Mouse (Mus musculus) erythroblast, adult 5-6 weeks (primary cell): ENCODE measurements around the gene Ly6g5b. TPM values are rescaled to one million over a fixed set of nuclear protein-coding genes. Genes with fewer than 3 reads are reported as not detected.
"Not testable (repeated sequence)": the region's sequence is repeated elsewhere in the genome, so short reads cannot be mapped to it uniquely, and the experiment has no call there.

Experiments
- ATAC-seq: replicated peaks from 2 replicates; pipeline ENCODE4 v1.8.0; 2016; ENCODE audit warnings: moderate number of reproducible peaks, mild to moderate bottlenecking, moderate TSS enrichment, inconsistent platforms; ENCODE audit not compliant: poor library complexity, low FRiP score, severe bottlenecking
- total RNA-seq, 2 experiments: library from RNA; stranded (forward) in 1 of 2; stranded (reverse) in 1 of 2; fragments of 150-400 nt in 1 of 2; fragments of 200-764, 138-1000 nt in 1 of 2; gene quantifications; 2 replicates each; pipeline versions ENCODE4 v1.2.3 to v1.2.4; 2015 to 2017; ENCODE audit warnings: low replicate concordance in 2 of 2

The Ly6g5b gene
- total RNA-seq, 2 experiments from 2014 or later: 0.34 to 7.7 TPM

DNA sequence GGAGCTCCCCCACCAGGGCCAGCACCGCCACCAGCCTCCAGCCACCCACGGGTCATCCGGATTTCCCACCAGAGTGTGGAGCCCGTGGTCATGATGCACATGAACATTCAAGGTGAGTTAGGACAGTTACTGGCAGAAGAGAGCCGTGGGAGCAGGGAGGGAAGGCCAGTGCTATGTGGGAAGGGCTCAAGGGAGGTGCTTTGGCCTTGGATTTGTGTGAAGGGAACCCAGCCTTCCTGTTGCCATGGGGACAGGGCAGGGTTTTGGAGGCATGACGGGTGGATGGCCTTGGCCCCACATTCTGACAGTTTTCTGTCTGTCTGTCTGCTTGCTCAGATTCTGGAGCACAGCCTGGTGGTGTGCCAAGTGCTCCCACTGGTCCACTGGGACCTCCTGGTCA is 26.7 kb upstream of the Ly6g5b start:
- ATAC-seq: no peak

GRCm38 (mm10) chr17:35140490-35140996 is 25.3 kb upstream of the Ly6g5b start:
- ATAC-seq: no peak

DNA sequence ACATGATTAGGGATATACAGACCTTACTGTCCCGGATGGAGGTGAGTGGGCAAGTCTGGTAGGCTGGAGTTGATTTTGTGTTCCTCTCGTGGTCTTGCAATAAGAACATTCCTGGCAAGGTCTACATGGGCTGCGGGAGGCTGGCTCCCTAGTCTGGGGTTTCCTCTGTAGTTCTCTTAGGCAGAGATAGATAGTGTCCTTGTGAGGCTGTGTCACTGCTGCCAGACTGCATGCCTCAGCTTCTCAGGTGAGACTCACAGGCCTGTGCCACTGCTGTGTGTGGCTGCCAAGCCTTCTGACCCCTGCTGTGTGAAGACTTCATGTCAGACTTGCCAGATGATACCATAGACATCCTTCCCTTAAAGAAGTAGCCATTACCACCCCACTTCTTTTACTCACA is 24.0 kb upstream of the Ly6g5b start:
- ATAC-seq: no peak

- ATAC-seq: peak; percentile 60
Observed at GRCm38 (mm10) chr17:35135591-35136320, 20.5 kb upstream of the Ly6g5b start.

DNA sequence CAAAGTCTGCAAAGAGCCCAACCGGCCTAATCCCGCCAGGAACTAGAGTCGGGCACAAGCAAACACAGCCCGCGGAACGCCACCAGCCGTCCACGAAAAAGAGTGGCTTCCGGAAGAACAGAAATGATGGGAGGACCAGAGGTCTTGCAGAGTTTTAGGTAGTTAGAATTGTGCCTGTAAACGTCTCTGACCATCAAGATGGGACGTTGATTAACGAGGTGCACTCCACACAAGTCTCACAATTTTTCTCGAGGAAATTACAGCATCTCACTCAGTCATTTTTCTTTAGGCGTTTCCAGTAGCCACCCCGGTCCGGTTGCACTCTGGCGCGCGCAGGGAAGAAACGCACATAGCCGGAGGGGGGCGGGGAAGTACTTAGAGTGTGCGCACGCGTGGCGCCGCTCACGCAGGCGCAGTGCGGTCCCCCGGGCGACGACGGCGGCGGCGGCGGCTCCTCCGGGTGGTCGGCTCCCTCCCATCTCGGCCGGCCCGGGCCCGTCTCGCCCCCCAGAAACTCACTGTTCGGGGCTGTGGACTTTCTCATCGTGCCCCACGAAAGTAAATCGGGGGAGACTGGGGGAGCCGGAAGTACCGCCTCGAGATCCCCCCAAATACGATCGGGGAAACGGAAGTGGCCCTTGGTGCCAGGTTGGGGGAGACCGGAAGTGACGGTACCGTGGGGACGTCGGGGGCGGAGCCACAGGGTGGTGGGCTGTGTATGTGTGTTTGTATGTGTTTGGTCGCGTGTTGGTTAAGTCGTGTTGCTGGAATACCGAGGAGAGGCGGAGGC is 19.8 kb upstream of the Ly6g5b start, which contains the start of gene Bag6:
TSS of gene Bag6 (plus strand) at position 378 of the 790 bp plus-strand sequence.
- ATAC-seq: peak; percentile 90

DNA sequence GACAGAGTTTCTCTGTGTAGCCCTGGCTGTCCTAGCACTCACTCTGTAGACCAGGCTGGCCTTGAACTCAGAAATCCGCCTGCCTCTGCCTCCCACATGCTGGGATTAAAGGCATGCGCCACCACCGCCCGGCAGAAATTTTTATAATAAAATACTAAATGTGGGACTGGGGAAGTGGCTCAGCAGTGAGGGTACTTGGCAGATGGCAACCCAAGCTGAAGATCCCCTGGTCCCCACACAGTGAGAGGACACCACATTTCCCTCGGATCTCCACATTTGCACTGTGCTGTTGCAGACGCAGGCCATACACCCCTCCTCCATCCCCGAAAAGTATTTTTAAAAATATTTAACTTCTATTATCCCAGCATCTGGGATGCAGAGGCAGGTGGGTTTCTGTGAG is 18.3 kb upstream of the Ly6g5b start:
- no peak for ATAC-seq

GRCm38 (mm10) chr17:35132174-35132560 is 16.9 kb upstream of the Ly6g5b start:
- no peak for ATAC-seq

DNA sequence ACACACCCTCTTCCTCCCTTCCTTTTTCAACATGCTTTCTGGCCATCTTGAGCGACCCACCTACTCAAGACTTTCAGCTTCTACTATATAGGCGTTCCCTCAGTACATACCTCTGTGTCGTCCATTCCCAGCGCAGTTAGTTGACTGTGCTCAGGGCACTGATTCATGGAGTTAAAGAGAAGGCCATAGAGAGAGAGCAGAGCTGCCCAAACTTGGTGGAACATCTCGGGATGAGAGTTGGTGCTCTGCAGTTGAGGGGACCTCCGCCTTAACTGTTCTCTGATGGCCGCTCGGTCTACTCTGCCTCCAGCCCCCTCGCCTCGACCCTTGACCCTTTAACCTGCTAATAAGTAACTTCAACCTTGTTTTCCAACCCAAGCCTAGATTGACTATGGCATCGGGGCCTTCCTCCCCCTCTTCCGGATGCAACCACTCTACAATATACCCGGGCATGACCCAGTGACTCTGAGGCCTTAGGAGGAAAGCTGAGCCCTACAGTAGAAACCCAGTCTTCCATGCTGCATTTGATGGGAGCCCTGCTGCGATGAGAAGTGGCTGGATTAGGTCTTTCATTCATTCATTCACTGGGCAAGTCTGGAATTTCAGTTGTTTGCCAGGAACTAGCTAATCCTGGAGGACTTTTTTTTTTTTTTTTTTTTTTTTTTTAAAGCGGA is 16.4 kb upstream of the Ly6g5b start, which contains the start of gene Apom:
TSS of gene Apom (minus strand) at position 551 of the 674 bp plus-strand sequence.
- no peak for ATAC-seq

GRCm38 (mm10) chr17:35131038-35131437 is 15.8 kb upstream of the Ly6g5b start:
- ATAC-seq: no peak

DNA sequence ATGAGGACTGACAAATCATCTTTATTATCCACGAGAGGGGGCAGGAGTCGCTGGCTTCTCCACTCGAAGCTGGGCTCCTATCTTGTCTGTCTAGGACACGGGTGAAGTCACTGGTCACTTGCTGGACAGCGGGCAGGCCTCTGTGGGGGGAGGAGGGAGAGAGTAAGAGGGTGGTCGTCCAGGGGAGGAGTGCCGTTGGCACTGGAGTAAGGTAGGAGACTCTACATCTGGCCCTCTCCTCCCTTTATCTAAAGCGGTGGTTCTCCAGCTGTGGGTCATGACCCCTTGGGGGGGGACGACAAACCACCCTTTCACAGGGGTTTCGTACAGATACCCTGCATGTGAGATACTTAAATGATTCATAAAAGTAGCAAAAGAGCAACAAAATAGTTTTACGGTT is 13.8 kb upstream of the Ly6g5b start:
- no peak for ATAC-seq

DNA sequence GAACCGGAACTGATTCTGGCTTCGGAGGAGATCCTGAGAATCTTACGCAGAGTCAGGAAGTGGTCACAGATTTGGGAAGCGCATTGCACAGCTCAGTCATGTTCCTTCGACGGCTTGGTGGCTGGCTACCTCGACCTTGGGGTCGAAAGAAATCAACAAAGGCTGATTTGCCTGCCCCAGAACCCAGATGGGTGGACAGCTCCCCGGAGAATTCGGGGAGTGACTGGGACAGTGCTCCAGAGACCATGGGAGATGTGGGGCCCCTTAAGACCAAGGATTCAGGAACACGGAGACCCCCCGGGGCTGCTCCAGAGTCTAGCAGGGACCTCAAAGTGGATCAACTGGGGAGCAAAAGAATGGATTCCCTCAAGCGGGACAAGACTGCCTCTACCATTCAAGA is 11.8 kb upstream of the Ly6g5b start:
- ATAC-seq: no peak

GRCm38 (mm10) chr17:35126206-35126611 is 11.0 kb upstream of the Ly6g5b start, which contains the start of gene D17H6S53E:
Gene D17H6S53E, plus strand, starts transcription at chr17:35126373.
- ATAC-seq: peak; percentile 73

GRCm38 (mm10) chr17:35125578-35125977 is 10.3 kb upstream of the Ly6g5b start:
- ATAC-seq: no peak

GRCm38 (mm10) chr17:35125081-35125480 is 9.9 kb upstream of the Ly6g5b start:
- no peak for ATAC-seq

GRCm38 (mm10) chr17:35124261-35124896 is 9.2 kb upstream of the Ly6g5b start:
- ATAC-seq: not testable (repeated sequence)

- not testable (repeated sequence) for ATAC-seq
Observed at GRCm38 (mm10) chr17:35123287-35123686, 8.1 kb upstream of the Ly6g5b start.

GRCm38 (mm10) chr17:35121871-35122303 is 6.7 kb upstream of the Ly6g5b start, which contains the start of gene Csnk2b:
Gene Csnk2b, minus strand, starts transcription at chr17:35122053.
- no peak for ATAC-seq

GRCm38 (mm10) chr17:35121143-35121799 is 6.0 kb upstream of the Ly6g5b start, which contains the start of gene Gpank1:
Gene Gpank1, plus strand, starts transcription at chr17:35121455.
- ATAC-seq: peak; percentile 93

DNA sequence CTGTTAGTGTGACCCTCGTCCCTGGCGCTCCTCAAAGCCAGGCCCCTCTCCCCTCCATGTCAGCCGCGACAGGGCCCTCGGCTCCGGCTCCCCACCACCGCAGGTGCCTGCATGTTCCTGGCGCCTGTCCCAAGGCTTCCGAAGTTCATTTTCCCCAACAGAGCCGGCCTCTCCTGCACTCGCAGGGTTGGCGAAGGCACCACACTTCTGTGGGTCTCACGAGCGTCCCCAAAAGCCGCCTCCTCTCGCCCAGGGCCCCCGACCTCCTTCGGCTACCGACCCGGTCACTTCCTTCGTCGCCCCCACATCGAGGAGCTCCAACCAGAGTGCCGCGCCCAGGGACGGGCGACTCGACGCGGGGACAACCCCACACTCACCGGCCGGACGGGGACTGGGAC is 5.5 kb upstream of the Ly6g5b start:
- peak; percentile 22 for ATAC-seq
